ENCODE assay signal across 20 mouse cellular contexts in genomic region chr10:83209388-83209787, GRCm38 (mm10).
"Had no signal": no experiment of that assay in that cellular context is flagged by ENCODE, and none has a peak within 500 bp of the region (broad histone marks: within the 10 kb centered on the region; RNA-seq: fewer than 3 reads in every experiment).

No protein-coding gene starts in this region.

- H3K36me3 ChIP-seq: limb, embryonic 12.5 days; limb, embryonic 15.5 days; midbrain, embryonic 10.5 days; stomach, embryonic 15.5 days had no signal

- H3K9me3 ChIP-seq: limb, embryonic 12.5 days; limb, embryonic 15.5 days; midbrain, embryonic 10.5 days; stomach, embryonic 15.5 days had no signal

- DNase-seq: kidney, adult 18-20 months; kidney, adult 9 months; kidney, postnatal 10 days; kidney, postnatal 36 days; left cerebral cortex, postnatal 4 days; liver, postnatal 0 days; lung, embryonic 14.5 days; right cerebral cortex, postnatal 25 days; spleen, adult 18-20 months; thymus, postnatal 25 days had no signal

- H3K4me3 ChIP-seq: limb, embryonic 12.5 days; limb, embryonic 15.5 days; megakaryocyte, embryonic 14.5 days; midbrain, embryonic 10.5 days; myocyte; stomach, embryonic 15.5 days had no signal

- H3K27me3 ChIP-seq: limb, embryonic 12.5 days; limb, embryonic 15.5 days; stomach, embryonic 15.5 days had no signal

- H3K9ac ChIP-seq: limb, embryonic 12.5 days; limb, embryonic 15.5 days; liver, embryonic 14.5 days; liver, postnatal 0 days; lung, embryonic 14.5 days; stomach, embryonic 15.5 days had no signal

- H3K27ac ChIP-seq: limb, embryonic 12.5 days; limb, embryonic 15.5 days; liver, embryonic 14.5 days; macrophage; stomach, embryonic 15.5 days had no signal

- H3K4me2 ChIP-seq: limb, embryonic 12.5 days; limb, embryonic 15.5 days; liver, embryonic 11.5 days; lung, embryonic 14.5 days; stomach, embryonic 15.5 days had no signal

- ATAC-seq: liver, postnatal 0 days; lung, postnatal 0 days had no signal
